In the genomic region with DNA sequence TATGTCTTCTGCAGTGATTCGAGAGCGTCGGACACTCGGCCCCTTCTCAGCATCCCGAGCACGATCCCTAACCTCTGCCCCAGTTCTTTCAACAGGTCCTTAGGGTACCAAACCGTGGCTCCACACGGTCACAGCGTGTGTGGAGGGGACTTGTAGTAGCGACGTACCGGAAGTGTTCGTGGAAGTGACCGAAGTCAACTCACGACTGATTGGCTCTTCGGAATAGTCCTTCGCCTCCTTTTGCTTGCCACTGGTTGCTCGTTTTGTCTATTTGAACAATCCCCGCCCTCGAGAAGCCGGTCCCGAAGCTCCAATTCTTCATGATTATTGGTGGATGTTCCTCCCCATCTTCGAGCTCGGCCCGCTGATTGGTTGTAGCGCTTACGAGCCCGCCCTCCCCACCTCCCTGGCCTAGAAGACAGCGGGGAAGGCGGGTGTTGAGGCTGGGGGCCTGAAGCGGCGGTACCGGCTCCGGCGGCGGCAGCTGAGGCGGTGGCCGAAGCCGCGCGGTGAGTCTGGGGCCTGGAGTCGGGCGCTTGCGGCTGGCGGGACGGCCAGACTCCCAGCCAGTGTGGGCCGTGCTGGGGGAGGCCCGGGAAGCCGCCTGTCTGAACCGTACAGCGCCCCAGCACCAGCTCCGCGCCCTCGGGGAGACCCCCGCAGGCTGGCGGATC, we compare ENCODE assay signal across 8 mouse cellular contexts. TPM values are rescaled to one million over a fixed set of nuclear protein-coding genes. Genes with fewer than 3 reads are reported as not detected.
A peak's percentile ranks its signal among the peaks of the same experiment; 100 is the strongest.
DNase-seq lines count a peak whose midpoint lies in the region; ATAC-seq lines count a peak whose summit lies in the region.

Gene Mtor (plus strand): TSS at position 433 of the 674 bp plus-strand sequence.

- H3K27ac ChIP-seq in intestine, embryonic 14.5 days (ENCODE audit: low read depth): peak within 1 kb of the TSS; percentile 7; the same call in 1 of the 2 replicates

- peak; percentile 95 for ATAC-seq in intestine, embryonic 14.5 days (replicated peaks; ENCODE audit: low FRiP score, low TSS enrichment, low read depth)

- peak within 1 kb of the TSS; percentile 93 for H3K4me3 ChIP-seq in intestine, embryonic 14.5 days (ENCODE audit: low read depth, low read length)

- peak; percentile 81 to 82 for DNase-seq in adrenal gland, adult 18-20 months (ENCODE audit: low spot score in 2 of 2)
- peak; percentile 98 for DNase-seq in embryo, embryonic 11 days
- DNase-seq in gastrocnemius, postnatal 25 days: peak; percentile 96
- peak; percentile 92 for DNase-seq in intestine, embryonic 14.5 days (ENCODE audit: low spot score)
- DNase-seq in left cerebral cortex, postnatal 14 days (ENCODE audit: low spot score in 2 of 2): peak; percentile 95 to 99
- peak; percentile 97 for DNase-seq in mesoderm, embryonic 11.5 days (ENCODE audit: low read depth, low spot score)
- peak; percentile 94 to 98 for DNase-seq in right cerebral cortex, postnatal 36 days (ENCODE audit: low spot score in 2 of 2)
- DNase-seq in yolk sac, embryonic 10.5 days (ENCODE audit: low spot score): peak; percentile 97

- H3K4me2 ChIP-seq in intestine, embryonic 14.5 days (ENCODE audit: low read length): peak within 1 kb of the TSS; percentile 82

- intact Hi-C loops in left cerebral cortex, postnatal 14 days (cut with DNase I): no loop called here

- WGBS in intestine, embryonic 14.5 days: under 1% methylated on average over 56 of the region's 56 CpGs

- H3K9me3 ChIP-seq in intestine, embryonic 14.5 days (ENCODE audit: control insufficient read depth, low read length): no peaks in the 10 kb centered on the region

- H3K27me3 ChIP-seq in intestine, embryonic 14.5 days (replicated peaks; ENCODE audit: control insufficient read depth, insufficient read depth, low read length): no peaks in the 10 kb centered on the region

- peak within 1 kb of the TSS; percentile 78 for H3K9ac ChIP-seq in intestine, embryonic 14.5 days (ENCODE audit: low read length)

- peaks cover 14% of the 10 kb centered on the region for H3K4me1 ChIP-seq in intestine, embryonic 14.5 days (replicated peaks; ENCODE audit: control insufficient read depth, insufficient read depth, low read length)

- H3K36me3 ChIP-seq in intestine, embryonic 14.5 days (ENCODE audit: control insufficient read depth, insufficient read depth, low read length): peaks cover 13% of the 10 kb centered on the region

RNA-seq across cellular contexts. Expression of gene Mtor, which starts in this region (rescaled TPM):
- 10 to 100 TPM; 84.3 to 87.9 TPM for total RNA-seq in adrenal gland, adult 18-20 months (2021)
- 10 to 100 TPM; 30.6 to 30.9 TPM for total RNA-seq in gastrocnemius, postnatal 25 days (2021)
- 19.1 and 20.8 TPM in 2 replicates for polyA plus RNA-seq in intestine, embryonic 14.5 days (2014; fragmentation: Nextera tagmentation; extraction: Ambion mirVana)
- total RNA-seq in left cerebral cortex, postnatal 14 days (2021): 10 to 100 TPM; 87.2 to 89.3 TPM

Comparison
In these comparisons a context has a peak if more than half of its experiments do, and no peak if none do; other contexts are left out.
1. Peak in every context shown above with its lines: DNase-seq, ATAC-seq, H3K4me3 ChIP-seq and H3K27ac ChIP-seq.